Mouse (Mus musculus): ENCODE measurements around the gene Atxn2. TPM values are rescaled to one million over a fixed set of nuclear protein-coding genes. Genes with fewer than 3 reads are reported as not detected.

The Atxn2 gene
- polyA plus RNA-seq, 1 experiment = not detected

DNA sequence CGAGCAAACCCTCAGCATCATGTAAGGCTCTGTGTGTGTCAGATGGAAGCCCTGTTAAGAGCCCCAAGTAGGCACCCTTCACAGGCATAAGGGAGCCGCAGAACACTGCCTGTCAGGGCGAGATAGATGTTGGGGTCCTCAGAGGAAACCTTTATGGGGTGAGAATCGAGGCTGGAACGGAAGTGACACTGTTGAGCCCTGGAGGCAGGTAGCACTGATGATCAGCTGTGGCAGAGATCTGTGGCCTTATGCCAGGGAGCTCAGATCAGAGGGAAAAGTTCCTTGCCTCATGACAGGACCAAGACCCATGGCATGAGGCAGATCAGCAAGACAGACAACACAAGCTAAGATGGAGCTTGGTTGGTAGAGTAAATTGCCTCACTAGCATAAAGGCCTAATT is 110.0 kb downstream of the Atxn2 start:
- Histone ChIP-seq H3K4me3 (ENCODE audit: insufficient read depth, low read depth, low read length) (no peak overlapping the region), H3K4me1 (ENCODE audit: control insufficient read depth, insufficient read depth, low read length) (peaks cover 23% of the 10 kb centered on the region), H3K27ac (ENCODE audit: insufficient read depth, low read depth, low read length) (no peak overlapping the region)
- WGBS = 87% methylated on average over 5 of the region's 5 CpGs
- TF ChIP-seq CTCF (IDR thresholded peaks at IDR 0.05; ENCODE audit: insufficient read depth, low read depth, low read length) = no peak
- TF ChIP-seq POLR2A (IDR thresholded peaks at IDR 0.05; ENCODE audit: insufficient read depth, low read depth, low read length) = no peak

DNA sequence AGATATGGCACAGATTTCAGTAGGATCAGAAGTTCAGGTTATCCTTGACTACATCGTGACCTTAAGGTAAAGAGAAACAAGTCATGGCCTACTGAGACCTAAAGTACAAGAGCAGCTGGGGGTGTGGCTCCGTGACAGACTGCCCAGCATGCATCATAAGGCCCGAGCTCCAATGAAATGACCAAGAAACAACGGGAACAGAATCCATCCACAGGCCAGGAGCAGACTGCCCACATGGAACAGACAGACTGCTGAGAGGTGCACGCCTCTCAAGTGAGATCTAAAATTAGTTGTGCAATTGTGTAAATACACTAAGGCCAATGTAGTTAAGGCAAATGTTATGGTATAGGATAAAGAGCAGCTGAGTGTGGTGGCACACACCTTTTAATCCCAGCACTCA is 110.4 kb downstream of the Atxn2 start:
- TF ChIP-seq POLR2A (IDR thresholded peaks at IDR 0.05; ENCODE audit: insufficient read depth, low read depth, low read length) = no peak
- TF ChIP-seq CTCF (IDR thresholded peaks at IDR 0.05; ENCODE audit: insufficient read depth, low read depth, low read length) = no peak
- WGBS = 69% methylated on average over 5 of the region's 5 CpGs
- no peak overlapping the region for H3K27ac ChIP-seq (ENCODE audit: insufficient read depth, low read depth, low read length)

DNA sequence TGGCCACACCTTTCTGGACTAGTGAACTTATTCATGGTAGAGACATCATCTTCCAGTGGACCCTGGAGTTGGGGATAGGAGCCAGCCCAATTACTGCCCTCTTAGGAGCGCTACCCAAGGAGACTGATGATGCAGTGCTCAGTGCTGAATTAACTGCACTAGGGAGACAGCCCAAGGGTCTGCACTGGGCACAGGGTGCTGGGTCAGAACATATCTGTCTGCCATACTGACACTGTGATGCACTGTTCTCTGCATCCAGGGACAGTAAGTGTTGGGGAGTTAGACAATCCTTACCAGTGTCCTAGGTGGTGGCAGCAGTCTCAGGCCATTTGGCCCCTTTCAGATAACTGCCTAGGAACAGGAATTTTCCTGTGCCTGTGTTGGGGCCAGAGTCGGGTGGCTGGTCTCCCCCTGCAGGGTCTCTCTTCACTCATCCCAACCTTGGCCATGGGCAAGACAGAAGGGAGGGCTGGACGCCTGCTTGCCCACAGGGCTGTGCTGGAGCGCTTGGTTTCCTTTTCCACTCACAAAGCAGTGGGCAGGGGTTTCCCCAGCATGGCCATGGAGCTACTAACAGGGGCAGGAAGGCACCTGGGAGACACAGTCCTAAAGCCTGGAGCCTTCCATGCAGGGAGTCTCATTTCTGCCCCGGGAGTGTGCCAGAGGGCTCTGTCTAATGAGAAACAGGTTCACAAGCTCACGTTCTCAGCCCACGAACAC is 111.8 kb downstream of the Atxn2 start:
- no peak for TF ChIP-seq CTCF (IDR thresholded peaks at IDR 0.05; ENCODE audit: insufficient read depth, low read depth, low read length)
- TF ChIP-seq POLR2A (IDR thresholded peaks at IDR 0.05; ENCODE audit: insufficient read depth, low read depth, low read length) = no peak
- H3K4me1 ChIP-seq (ENCODE audit: control insufficient read depth, insufficient read depth, low read length) = peaks cover 23% of the 10 kb centered on the region
- no peak overlapping the region for H3K27ac ChIP-seq (ENCODE audit: insufficient read depth, low read depth, low read length)
- 59% methylated on average over 7 of the region's 7 CpGs for WGBS
- H3K4me3 ChIP-seq (ENCODE audit: insufficient read depth, low read depth, low read length) = no peak overlapping the region

More for the DNA sequence above, 110.4 kb downstream of the Atxn2 start:
- Histone ChIP-seq H3K4me3 (ENCODE audit: insufficient read depth, low read depth, low read length) (no peak overlapping the region), H3K4me1 (ENCODE audit: control insufficient read depth, insufficient read depth, low read length) (peaks cover 23% of the 10 kb centered on the region)

DNA sequence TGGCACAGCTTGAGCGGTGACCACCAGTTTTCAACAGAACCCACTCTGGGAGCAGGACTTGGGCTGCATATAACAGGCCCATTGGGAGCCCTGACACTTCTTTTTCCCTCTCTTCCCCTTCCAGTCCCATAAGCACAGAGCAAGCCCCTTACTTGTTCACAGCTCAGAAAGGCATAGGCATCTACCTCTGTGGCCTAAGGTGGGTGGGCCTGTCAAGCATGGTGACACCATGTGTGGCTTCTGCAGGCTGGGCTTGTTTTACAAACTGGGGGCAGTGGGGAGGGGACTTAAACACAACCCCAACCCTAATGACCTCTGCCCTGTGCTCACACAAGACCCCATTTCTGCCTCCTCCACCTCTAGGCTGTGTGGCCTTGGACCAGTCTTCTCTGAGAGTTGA is 112.5 kb downstream of the Atxn2 start:
- H3K27ac ChIP-seq (ENCODE audit: insufficient read depth, low read depth, low read length) = no peak overlapping the region
- 60% methylated on average over 1 of the region's 1 CpGs for WGBS
- no peak overlapping the region for H3K4me3 ChIP-seq (ENCODE audit: insufficient read depth, low read depth, low read length)
- no peak for TF ChIP-seq CTCF (IDR thresholded peaks at IDR 0.05; ENCODE audit: insufficient read depth, low read depth, low read length)
- no peak for TF ChIP-seq POLR2A (IDR thresholded peaks at IDR 0.05; ENCODE audit: insufficient read depth, low read depth, low read length)
- H3K4me1 ChIP-seq (ENCODE audit: control insufficient read depth, insufficient read depth, low read length) = peaks cover 22% of the 10 kb centered on the region

DNA sequence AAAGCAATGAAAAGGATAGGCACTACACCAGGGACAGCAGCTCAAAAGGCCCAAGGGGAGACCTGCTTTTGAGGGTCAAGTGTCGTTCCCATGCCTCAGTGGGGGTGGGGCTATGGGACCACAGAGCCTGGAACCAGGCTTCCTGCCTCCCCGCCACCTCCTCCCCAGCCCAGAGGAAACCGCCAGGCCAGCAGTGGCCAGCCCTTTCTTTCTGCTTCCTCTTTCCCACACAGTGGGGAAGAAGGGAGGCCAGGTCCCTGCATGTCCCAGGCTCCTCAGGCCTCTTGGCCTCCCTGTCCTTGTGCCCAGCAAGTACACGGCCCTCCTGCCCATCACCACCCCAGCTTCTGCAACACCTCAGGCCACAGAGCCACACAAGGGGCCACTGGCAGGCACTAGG is 113.0 kb downstream of the Atxn2 start:
- TF ChIP-seq POLR2A (IDR thresholded peaks at IDR 0.05; ENCODE audit: insufficient read depth, low read depth, low read length) (no peak), CTCF (IDR thresholded peaks at IDR 0.05; ENCODE audit: insufficient read depth, low read depth, low read length) (no peak)
- Histone ChIP-seq H3K4me1 (ENCODE audit: control insufficient read depth, insufficient read depth, low read length) (peaks cover 26% of the 10 kb centered on the region), H3K4me3 (ENCODE audit: insufficient read depth, low read depth, low read length) (no peak overlapping the region), H3K27ac (ENCODE audit: insufficient read depth, low read depth, low read length) (no peak overlapping the region)
- 69% methylated on average over 4 of the region's 4 CpGs for WGBS

DNA sequence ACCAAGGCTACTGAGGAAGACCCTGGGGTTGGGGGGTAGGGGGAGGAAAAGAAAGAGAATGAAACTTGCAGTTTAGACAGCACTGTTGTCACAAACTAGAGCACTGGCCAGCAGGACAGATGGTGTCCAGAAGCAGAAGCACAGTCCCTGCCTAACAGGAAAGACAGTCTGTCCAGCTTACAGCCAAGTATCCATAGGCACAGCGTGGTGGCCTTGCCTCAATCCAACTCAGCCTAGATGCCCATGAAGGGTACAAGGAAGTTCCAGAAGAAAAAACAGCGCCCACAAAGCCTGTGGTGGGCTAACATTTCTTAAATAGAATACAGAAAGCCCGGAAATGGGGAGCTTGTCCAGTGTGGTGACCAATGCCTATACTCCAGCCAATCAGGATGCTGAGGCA is 114.5 kb downstream of the Atxn2 start:
- Histone ChIP-seq H3K4me1 (ENCODE audit: control insufficient read depth, insufficient read depth, low read length) (peaks cover 26% of the 10 kb centered on the region), H3K4me3 (ENCODE audit: insufficient read depth, low read depth, low read length) (no peak overlapping the region), H3K27ac (ENCODE audit: insufficient read depth, low read depth, low read length) (no peak overlapping the region)
- TF ChIP-seq CTCF (IDR thresholded peaks at IDR 0.05; ENCODE audit: insufficient read depth, low read depth, low read length) = no peak
- no peak for TF ChIP-seq POLR2A (IDR thresholded peaks at IDR 0.05; ENCODE audit: insufficient read depth, low read depth, low read length)
- WGBS = 84% methylated on average over 3 of the region's 3 CpGs

DNA sequence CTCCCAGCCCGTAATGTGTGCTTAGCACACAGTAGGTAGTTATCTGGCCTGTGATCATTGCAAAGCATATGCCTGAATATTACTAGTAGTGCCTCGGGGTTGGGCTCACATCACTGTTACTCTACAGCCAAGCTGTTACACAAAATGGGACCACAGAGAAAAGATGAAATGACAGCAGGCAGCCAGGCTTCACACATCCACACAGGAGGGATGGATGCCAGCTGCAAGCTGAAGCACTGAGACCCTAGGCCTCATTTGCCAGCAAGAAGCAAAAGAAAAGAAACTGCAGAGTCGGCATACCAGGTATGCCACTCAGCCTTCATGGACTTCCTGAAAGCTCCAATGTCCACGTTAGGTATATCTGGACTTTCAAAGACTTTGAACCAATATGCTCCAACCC is 116.7 kb downstream of the Atxn2 start:
- 86% methylated on average over 4 of the region's 4 CpGs for whole genome bisulfite sequencing
- H3K4me1 ChIP-seq (ENCODE audit: control insufficient read depth, insufficient read depth, low read length) = peaks cover 31% of the 10 kb centered on the region
- TF ChIP-seq CTCF (IDR thresholded peaks at IDR 0.05; ENCODE audit: insufficient read depth, low read depth, low read length) (no peak), POLR2A (IDR thresholded peaks at IDR 0.05; ENCODE audit: insufficient read depth, low read depth, low read length) (no peak)
- no peak overlapping the region for H3K27ac ChIP-seq (ENCODE audit: insufficient read depth, low read depth, low read length)
- H3K4me3 ChIP-seq (ENCODE audit: insufficient read depth, low read depth, low read length) = no peak overlapping the region

DNA sequence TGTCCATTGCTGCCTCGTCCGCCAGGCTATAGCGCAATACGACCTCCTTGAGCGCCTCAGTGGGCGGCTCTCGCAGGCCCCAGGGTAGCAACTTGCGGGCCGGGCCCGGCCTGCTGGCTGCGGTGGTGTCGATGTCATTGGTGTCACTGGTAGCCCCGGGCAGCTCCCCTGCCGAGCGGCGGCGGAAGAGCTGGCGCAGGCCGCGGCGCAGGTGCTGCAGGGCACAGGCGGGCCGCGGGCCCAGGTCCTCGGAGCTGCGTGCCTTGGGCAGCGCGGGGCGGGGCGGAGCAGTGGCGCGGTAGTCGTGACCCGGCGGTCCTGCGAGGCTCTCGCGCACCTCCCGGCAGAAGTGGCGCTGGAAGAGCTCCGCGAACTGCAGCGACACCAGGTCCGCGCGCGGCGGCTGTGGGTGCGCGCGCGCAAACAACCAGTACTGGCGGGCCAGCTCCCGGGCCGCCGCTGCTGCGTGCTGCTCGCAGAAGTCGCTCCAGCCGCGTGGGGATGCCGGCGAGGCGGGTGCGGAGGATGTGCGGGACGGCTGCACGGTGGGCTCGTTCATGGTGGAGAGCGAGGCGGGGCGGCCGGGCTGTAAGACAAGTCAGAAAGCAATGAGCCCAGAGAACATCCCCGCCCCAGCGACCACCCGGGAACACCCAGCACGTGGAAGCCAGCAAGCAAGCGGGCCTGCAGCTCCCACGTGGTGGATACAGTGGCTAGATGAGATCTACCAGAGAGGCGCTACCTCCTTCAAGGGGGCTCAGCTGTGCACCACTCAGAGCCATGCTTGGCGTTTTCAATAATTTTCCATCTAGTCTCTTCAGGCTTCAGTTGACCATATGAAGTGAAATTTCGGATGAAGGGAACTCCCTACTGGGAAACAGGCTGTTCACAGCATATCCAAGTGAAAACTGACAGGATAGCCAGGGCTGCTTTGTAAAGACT is 117.6 kb downstream of the Atxn2 start:
- TF ChIP-seq CTCF (IDR thresholded peaks at IDR 0.05; ENCODE audit: insufficient read depth, low read depth, low read length) (no peak), POLR2A (IDR thresholded peaks at IDR 0.05; ENCODE audit: insufficient read depth, low read depth, low read length) (0 out of 2 replicates have a peak, but pooled peaks have one; percentile 18)
- no peak overlapping the region for H3K27ac ChIP-seq (ENCODE audit: insufficient read depth, low read depth, low read length)
- H3K4me1 ChIP-seq (ENCODE audit: control insufficient read depth, insufficient read depth, low read length) = peaks cover 30% of the 10 kb centered on the region
- peak overlapping the region; percentile 41 for H3K4me3 ChIP-seq (ENCODE audit: insufficient read depth, low read depth, low read length)
- 11% methylated on average over 82 of the region's 82 CpGs for WGBS
